Mouse (Mus musculus): ENCODE results near the gene Herpud2. TPM values are rescaled to one million over a fixed set of nuclear protein-coding genes. Genes with fewer than 3 reads are reported as not detected.

The Herpud2 gene
- total and polyA plus RNA-seq, 2 experiments from 2014 or later = 27.7 to 27.9 TPM

DNA sequence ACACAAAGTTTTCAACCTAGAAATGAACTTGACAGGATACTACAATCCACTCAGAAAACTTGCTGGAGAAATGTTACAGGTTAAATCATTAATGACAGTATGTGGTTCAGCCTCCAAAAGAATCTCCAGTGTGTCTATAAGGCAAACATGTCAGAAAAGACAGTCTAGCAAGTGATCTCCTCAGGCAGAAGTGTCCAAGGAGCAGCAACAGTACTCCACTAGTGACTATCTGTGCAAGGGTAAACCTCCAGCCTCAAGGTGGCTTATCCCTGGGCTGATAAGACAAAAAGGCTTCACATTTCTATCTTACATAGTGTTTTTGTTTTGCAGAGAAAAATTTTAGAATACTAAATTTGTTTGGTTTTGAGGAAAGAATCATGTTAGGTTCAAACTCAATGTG lies 2.9 kb downstream of the Herpud2 start:
- TF ChIP-seq CTCF (IDR thresholded peaks at IDR 0.05; ENCODE audit: low read depth) (no peak), EP300 (IDR thresholded peaks at IDR 0.05; ENCODE audit: low read depth) (no peak)
- ATAC-seq (ENCODE audit: insufficient read depth, low read depth) (no peak), DNase-seq (ENCODE audit: low spot score) (no peak)
- no peaks in the 10 kb centered on the region for H3K27me3 ChIP-seq (ENCODE audit: control insufficient read depth, insufficient read depth, low read length)
- peak overlapping the region; percentile 27 for H3K4me3 ChIP-seq (ENCODE audit: low read depth, low read length)
- peaks cover 25% of the 10 kb centered on the region for H3K4me1 ChIP-seq (ENCODE audit: control insufficient read depth, insufficient read depth)
- no peaks in the 10 kb centered on the region for H3K9me3 ChIP-seq (replicated peaks; ENCODE audit: control insufficient read depth, low read length)
- peak overlapping the region; percentile 54 for H3K4me2 ChIP-seq (ENCODE audit: low read depth, low read length)
- no peaks in the 10 kb centered on the region for H3K36me3 ChIP-seq (replicated peaks; ENCODE audit: control insufficient read depth, insufficient read depth, low read length)
- no peak overlapping the region for H3K9ac ChIP-seq (replicated peaks; ENCODE audit: low read depth, low read length)
- no peak overlapping the region for H3K27ac ChIP-seq (ENCODE audit: low read depth)

DNA sequence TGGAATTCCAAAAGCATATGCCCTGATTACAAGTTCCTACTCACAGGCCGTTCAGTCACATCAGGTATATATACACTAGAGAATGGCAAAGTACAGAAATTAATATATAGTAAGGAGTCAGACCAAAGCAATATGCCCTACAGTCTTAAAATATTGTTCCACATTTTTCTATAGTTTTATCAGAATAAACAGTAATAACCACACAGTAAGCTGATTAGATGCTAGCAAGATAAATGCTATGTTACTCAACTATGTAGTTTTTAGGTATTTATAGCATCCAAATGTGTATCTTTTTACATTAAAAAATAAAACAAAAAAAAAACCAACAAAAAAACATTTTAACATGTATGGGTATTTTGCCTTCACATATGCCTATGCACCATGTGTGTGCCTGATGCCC lies 5.7 kb downstream of the Herpud2 start:
- no peak overlapping the region for H3K27ac ChIP-seq (ENCODE audit: low read depth)
- H3K9me3 ChIP-seq (replicated peaks; ENCODE audit: control insufficient read depth, low read length) = no peaks in the 10 kb centered on the region
- no peak for TF ChIP-seq EP300 (IDR thresholded peaks at IDR 0.05; ENCODE audit: low read depth)
- TF ChIP-seq CTCF (IDR thresholded peaks at IDR 0.05; ENCODE audit: low read depth) = no peak

DNA sequence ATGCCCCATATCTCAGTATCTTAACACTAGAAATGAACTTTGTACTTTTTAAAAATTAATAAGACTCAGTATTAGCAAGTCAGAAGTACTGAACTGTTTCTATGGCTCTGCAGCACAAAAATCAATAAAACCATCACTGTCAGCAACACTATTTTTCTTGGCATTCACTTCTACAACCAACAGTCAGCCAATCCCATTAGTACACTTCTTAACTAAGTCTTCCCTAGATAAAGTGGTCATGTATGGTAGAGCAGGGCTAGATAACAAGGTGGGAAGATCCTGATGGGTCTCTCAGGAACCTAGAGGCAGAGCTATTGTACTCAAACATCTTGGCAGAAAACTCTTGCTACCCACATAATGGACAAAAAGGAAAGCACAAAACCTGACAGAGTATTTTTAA lies 7.7 kb downstream of the Herpud2 start:
- Histone ChIP-seq H3K36me3 (replicated peaks; ENCODE audit: control insufficient read depth, insufficient read depth, low read length) (no peaks in the 10 kb centered on the region), H3K4me3 (ENCODE audit: low read depth, low read length) (no peak overlapping the region), H3K27ac (ENCODE audit: low read depth) (no peak overlapping the region), H3K9ac (replicated peaks; ENCODE audit: low read depth, low read length) (no peak overlapping the region), H3K9me3 (replicated peaks; ENCODE audit: control insufficient read depth, low read length) (no peaks in the 10 kb centered on the region), H3K27me3 (ENCODE audit: control insufficient read depth, insufficient read depth, low read length) (no peaks in the 10 kb centered on the region), H3K4me1 (ENCODE audit: control insufficient read depth, insufficient read depth) (peaks cover 20% of the 10 kb centered on the region), H3K4me2 (ENCODE audit: low read depth, low read length) (no peak overlapping the region)
- no peak for ATAC-seq (ENCODE audit: insufficient read depth, low read depth)
- TF ChIP-seq EP300 (IDR thresholded peaks at IDR 0.05; ENCODE audit: low read depth) (no peak), CTCF (IDR thresholded peaks at IDR 0.05; ENCODE audit: low read depth) (no peak)
- no peak for DNase-seq (ENCODE audit: low spot score)

More for the DNA sequence above, 5.7 kb downstream of the Herpud2 start:
- ATAC-seq (ENCODE audit: insufficient read depth, low read depth) (no peak), DNase-seq (ENCODE audit: low spot score) (no peak)
- Histone ChIP-seq H3K27me3 (ENCODE audit: control insufficient read depth, insufficient read depth, low read length) (no peaks in the 10 kb centered on the region), H3K4me2 (ENCODE audit: low read depth, low read length) (no peak overlapping the region), H3K36me3 (replicated peaks; ENCODE audit: control insufficient read depth, insufficient read depth, low read length) (no peaks in the 10 kb centered on the region), H3K9ac (replicated peaks; ENCODE audit: low read depth, low read length) (no peak overlapping the region), H3K4me3 (ENCODE audit: low read depth, low read length) (no peak overlapping the region), H3K4me1 (ENCODE audit: control insufficient read depth, insufficient read depth) (peaks cover 22% of the 10 kb centered on the region)
- 11% methylated on average over 1 of the region's 1 CpGs for WGBS

DNA sequence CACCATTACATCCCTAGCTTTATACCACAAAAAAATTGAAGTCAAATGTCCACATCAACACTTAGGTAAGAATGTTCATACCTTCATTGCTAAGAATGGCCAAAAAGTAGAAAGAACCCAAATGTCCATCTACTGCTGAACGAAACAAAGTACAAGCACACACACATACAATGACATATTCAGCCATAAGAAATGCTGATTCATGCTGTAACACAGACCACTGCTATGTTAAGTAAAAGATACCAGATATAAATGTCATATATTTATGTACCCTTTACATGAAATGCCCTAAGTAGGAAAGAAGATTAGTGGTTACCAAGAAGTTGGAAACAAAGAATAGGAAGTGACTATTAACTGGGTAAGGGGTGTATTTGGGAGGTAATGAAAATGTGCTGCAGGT lies 8.6 kb downstream of the Herpud2 start:
- no peak for TF ChIP-seq CTCF (IDR thresholded peaks at IDR 0.05; ENCODE audit: low read depth)
- no peak for TF ChIP-seq EP300 (IDR thresholded peaks at IDR 0.05; ENCODE audit: low read depth)
- no peak overlapping the region for H3K27ac ChIP-seq (ENCODE audit: low read depth)
- no peak overlapping the region for H3K4me2 ChIP-seq (ENCODE audit: low read depth, low read length)
- peaks cover 11% of the 10 kb centered on the region for H3K4me1 ChIP-seq (ENCODE audit: control insufficient read depth, insufficient read depth)
- ATAC-seq (ENCODE audit: insufficient read depth, low read depth) = no peak
- DNase-seq (ENCODE audit: low spot score) = no peak
- WGBS = 95% methylated on average over 1 of the region's 1 CpGs
- H3K36me3 ChIP-seq (replicated peaks; ENCODE audit: control insufficient read depth, insufficient read depth, low read length) = no peaks in the 10 kb centered on the region
- H3K9me3 ChIP-seq (replicated peaks; ENCODE audit: control insufficient read depth, low read length) = no peaks in the 10 kb centered on the region
- no peak overlapping the region for H3K4me3 ChIP-seq (ENCODE audit: low read depth, low read length)
- H3K9ac ChIP-seq (replicated peaks; ENCODE audit: low read depth, low read length) = no peak overlapping the region
- no peaks in the 10 kb centered on the region for H3K27me3 ChIP-seq (ENCODE audit: control insufficient read depth, insufficient read depth, low read length)

DNA sequence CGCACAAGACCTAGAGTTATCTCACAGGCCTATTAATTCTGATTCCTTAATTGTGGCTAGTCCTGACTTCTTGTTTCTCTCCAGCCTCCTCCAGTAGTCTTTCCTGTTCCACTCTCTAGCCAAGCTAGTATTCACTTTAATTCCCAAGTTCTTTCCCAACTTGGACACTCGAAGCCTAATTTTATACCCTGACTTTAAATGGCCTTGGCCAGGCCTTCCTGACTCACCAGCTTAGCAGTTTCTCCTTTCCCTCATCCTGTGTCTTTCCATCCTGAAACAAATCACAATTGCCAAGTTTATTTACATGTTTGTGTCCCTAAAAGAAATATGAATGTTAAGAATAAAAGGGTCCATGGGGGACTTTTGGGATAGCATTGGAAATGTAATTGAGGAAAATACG lies 9.6 kb downstream of the Herpud2 start:
- no peak overlapping the region for H3K9ac ChIP-seq (replicated peaks; ENCODE audit: low read depth, low read length)
- ATAC-seq (ENCODE audit: insufficient read depth, low read depth) = no peak
- no peak overlapping the region for H3K27ac ChIP-seq (ENCODE audit: low read depth)
- no peak for DNase-seq (ENCODE audit: low spot score)
- no peak overlapping the region for H3K4me3 ChIP-seq (ENCODE audit: low read depth, low read length)
- whole genome bisulfite sequencing = 94% methylated on average over 3 of the region's 3 CpGs
- H3K9me3 ChIP-seq (replicated peaks; ENCODE audit: control insufficient read depth, low read length) = no peaks in the 10 kb centered on the region
- H3K27me3 ChIP-seq (ENCODE audit: control insufficient read depth, insufficient read depth, low read length) = no peaks in the 10 kb centered on the region
- no peaks in the 10 kb centered on the region for H3K36me3 ChIP-seq (replicated peaks; ENCODE audit: control insufficient read depth, insufficient read depth, low read length)
- H3K4me2 ChIP-seq (ENCODE audit: low read depth, low read length) = no peak overlapping the region
- no peak for TF ChIP-seq EP300 (IDR thresholded peaks at IDR 0.05; ENCODE audit: low read depth)
- no peak for TF ChIP-seq CTCF (IDR thresholded peaks at IDR 0.05; ENCODE audit: low read depth)
- H3K4me1 ChIP-seq (ENCODE audit: control insufficient read depth, insufficient read depth) = peaks cover 9% of the 10 kb centered on the region

DNA sequence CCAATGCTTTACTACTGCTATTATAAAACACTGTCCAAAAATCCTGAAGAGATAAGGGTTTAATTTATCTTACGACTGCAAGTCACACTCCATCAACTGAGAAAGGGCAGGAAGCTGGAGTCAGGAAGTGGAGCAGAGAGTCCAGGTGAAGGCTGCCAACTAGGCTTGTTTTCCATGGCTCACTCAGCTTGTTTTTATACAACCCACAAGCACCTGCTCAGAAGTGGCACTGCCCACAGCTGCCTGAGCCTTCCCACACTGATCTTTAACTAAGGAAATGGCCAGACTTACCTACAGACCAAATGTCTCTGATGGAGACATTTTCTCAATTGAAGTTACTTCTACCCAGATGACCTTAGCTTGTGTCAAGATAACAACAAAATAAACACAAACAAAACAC lies 11.3 kb downstream of the Herpud2 start:
- no peak overlapping the region for H3K4me2 ChIP-seq (ENCODE audit: low read depth, low read length)
- no peaks in the 10 kb centered on the region for H3K9me3 ChIP-seq (replicated peaks; ENCODE audit: control insufficient read depth, low read length)
- ATAC-seq (ENCODE audit: insufficient read depth, low read depth) = no peak
- no peaks in the 10 kb centered on the region for H3K36me3 ChIP-seq (replicated peaks; ENCODE audit: control insufficient read depth, insufficient read depth, low read length)
- 24% methylated on average over 1 of the region's 1 CpGs for WGBS
- no peak overlapping the region for H3K27ac ChIP-seq (ENCODE audit: low read depth)
- H3K4me1 ChIP-seq (ENCODE audit: control insufficient read depth, insufficient read depth) = peaks cover 11% of the 10 kb centered on the region
- no peak overlapping the region for H3K4me3 ChIP-seq (ENCODE audit: low read depth, low read length)
- no peak overlapping the region for H3K9ac ChIP-seq (replicated peaks; ENCODE audit: low read depth, low read length)
- TF ChIP-seq EP300 (IDR thresholded peaks at IDR 0.05; ENCODE audit: low read depth) (no peak), CTCF (IDR thresholded peaks at IDR 0.05; ENCODE audit: low read depth) (no peak)
- no peak for DNase-seq (ENCODE audit: low spot score)
- no peaks in the 10 kb centered on the region for H3K27me3 ChIP-seq (ENCODE audit: control insufficient read depth, insufficient read depth, low read length)
